Mouse (Mus musculus) CH12.LX (cell line): ENCODE results near the gene Gkn3. TPM values are rescaled to one million over a fixed set of nuclear protein-coding genes. Genes with fewer than 3 reads are reported as not detected.
A peak's percentile ranks its signal among the peaks of the same experiment; 100 is the strongest.

Source experiments
- DNase-seq: peaks from one replicate; pipeline ENCODE4 v3.0.0-alpha.2; 2013; ENCODE audit errors: extremely low read depth
- H3K27ac ChIP-seq: 2 replicates; pipeline ENCODE4 v1.5.1; 2012; ENCODE audit warnings: low read depth, mild to moderate bottlenecking, control low read depth, moderate library complexity; ENCODE audit not compliant: insufficient read depth
- H3K27me3 ChIP-seq: replicated peaks from 2 replicates; pipeline ENCODE3; 2012; ENCODE audit warnings: inconsistent platforms
- H3K36me3 ChIP-seq, 2 experiments: replicated peaks in 1 of 2; 2 replicates each; pipeline versions ENCODE3 to v1.6.1; 2012; ENCODE audit warnings: inconsistent platforms in 1 of 2, low read length in 1 of 2, mild to moderate bottlenecking in 1 of 2, mixed read lengths in 1 of 2, moderate library complexity in 1 of 2; ENCODE audit not compliant: control insufficient read depth in 1 of 2, insufficient read depth in 1 of 2
- H3K4me1 ChIP-seq, 2 experiments: 2 replicates each; pipeline ENCODE4 v1.6.1; 2012; ENCODE audit warnings: inconsistent platforms in 1 of 2, moderate library complexity in 1 of 2; ENCODE audit not compliant: insufficient read depth in 2 of 2, control insufficient read depth in 1 of 2
- H3K4me2 ChIP-seq: 2 replicates; pipeline ENCODE4 v1.6.1; 2012; ENCODE audit warnings: low read depth, mild to moderate bottlenecking, control low read depth; ENCODE audit not compliant: poor library complexity, insufficient read depth, severe bottlenecking
- H3K4me3 ChIP-seq, 3 experiments: fragments of 150-350 bp in 1 of 3; sonication (generic) in 1 of 3; replicated peaks in 1 of 3; 2 replicates each; pipeline versions ENCODE3 to v1.5.1; 2011 to 2012; ENCODE audit warnings: low read depth in 2 of 3, low read length in 2 of 3, mild to moderate bottlenecking in 2 of 3, moderate library complexity in 2 of 3, control low read depth in 1 of 3, improper control_type of control experiment in 1 of 3, inconsistent platforms in 1 of 3, mixed read lengths in 1 of 3; ENCODE audit not compliant: poor library complexity in 1 of 3
- H3K79me2 ChIP-seq: replicated peaks from 2 replicates; pipeline ENCODE4 v1.6.1; 2012; ENCODE audit warnings: mild to moderate bottlenecking, moderate library complexity; ENCODE audit not compliant: control insufficient read depth, poor library complexity, insufficient read depth, severe bottlenecking; ENCODE audit errors: extremely low read depth
- H3K9ac ChIP-seq: 2 replicates; pipeline ENCODE4 v1.6.1; 2012; ENCODE audit warnings: low read depth, mild to moderate bottlenecking, control low read depth, moderate library complexity; ENCODE audit not compliant: insufficient read depth
- H3K9me3 ChIP-seq: replicated peaks from 2 replicates; pipeline ENCODE3; 2012; ENCODE audit warnings: low read length, inconsistent platforms, mixed read lengths
- BHLHE40 ChIP-seq: IDR thresholded peaks from 2 replicates; pipeline ENCODE4 v1.6.1; 2011; ENCODE audit warnings: mild to moderate bottlenecking, low read depth, low read length, improper control_type of control experiment
- CTCF ChIP-seq, 2 experiments: IDR thresholded peaks in 1 of 2; conservative IDR thresholded peaks in 1 of 2; 2 replicates each; pipeline ENCODE4 v1.5.1; 2011 to 2012; ENCODE audit warnings: low read depth in 2 of 2, low read length in 2 of 2, improper control_type of control experiment in 1 of 2, inconsistent platforms in 1 of 2, mild to moderate bottlenecking in 1 of 2, moderate library complexity in 1 of 2
- E2F4 ChIP-seq: IDR thresholded peaks from 2 replicates; pipeline ENCODE4 v1.6.1; 2011; ENCODE audit warnings: low read depth, low read length, improper control_type of control experiment; ENCODE audit not compliant: insufficient replicate concordance
- EP300 ChIP-seq: IDR thresholded peaks from 2 replicates; pipeline ENCODE4 v1.6.1; 2011; ENCODE audit warnings: low read length, improper control_type of control experiment
- HCFC1 ChIP-seq: IDR thresholded peaks from 2 replicates; pipeline ENCODE4 v1.6.1; 2012; ENCODE audit warnings: low read depth, mild to moderate bottlenecking, inconsistent platforms, low read length, improper control_type of control experiment
- IRF4 ChIP-seq: IDR thresholded peaks from 2 replicates; pipeline ENCODE4 v1.6.1; 2014; ENCODE audit warnings: low read depth, mild to moderate bottlenecking, inconsistent platforms, low read length, improper control_type of control experiment
- JUN ChIP-seq: IDR thresholded peaks from 2 replicates; pipeline ENCODE4 v1.6.1; 2011; ENCODE audit warnings: low read depth, mild to moderate bottlenecking, low read length, improper control_type of control experiment, moderate library complexity; ENCODE audit not compliant: insufficient read depth
- KAT2A ChIP-seq: IDR thresholded peaks from 2 replicates; pipeline ENCODE4 v1.6.1; 2012; ENCODE audit warnings: low read length, improper control_type of control experiment, inconsistent platforms; ENCODE audit not compliant: insufficient replicate concordance
- MAX ChIP-seq: IDR thresholded peaks from 2 replicates; pipeline ENCODE4 v1.6.1; 2011; ENCODE audit warnings: low read length, improper control_type of control experiment
- MEF2A ChIP-seq: IDR thresholded peaks from 2 replicates; pipeline ENCODE4 v1.6.1; 2014; ENCODE audit warnings: low read depth, mild to moderate bottlenecking, inconsistent platforms, low read length, improper control_type of control experiment, borderline replicate concordance
- MXI1 ChIP-seq: IDR thresholded peaks from 2 replicates; pipeline ENCODE4 v1.6.1; 2011; ENCODE audit warnings: mild to moderate bottlenecking, low read depth, low read length, improper control_type of control experiment
- NRF1 ChIP-seq: IDR thresholded peaks from 2 replicates; pipeline ENCODE4 v1.6.1; 2014; ENCODE audit warnings: low read depth, mild to moderate bottlenecking, inconsistent platforms, low read length, improper control_type of control experiment, moderate library complexity
- SIN3A ChIP-seq: IDR thresholded peaks from 2 replicates; pipeline ENCODE4 v1.6.1; 2012; ENCODE audit warnings: low read length, improper control_type of control experiment, inconsistent platforms
- TCF12 ChIP-seq: IDR thresholded peaks from 2 replicates; pipeline ENCODE4 v1.6.1; 2014; ENCODE audit warnings: low read depth, mild to moderate bottlenecking, inconsistent platforms, low read length, improper control_type of control experiment
- UBTF ChIP-seq: IDR thresholded peaks from 2 replicates; pipeline ENCODE4 v1.6.1; 2012; ENCODE audit warnings: low read depth, mild to moderate bottlenecking, inconsistent platforms, low read length, improper control_type of control experiment, moderate library complexity
- ZNF384 ChIP-seq: IDR thresholded peaks from 2 replicates; pipeline ENCODE4 v1.6.1; 2012; ENCODE audit warnings: low read depth, low read length, improper control_type of control experiment, inconsistent platforms
- dilution Hi-C: fragments of 300-500 bp; cut with MboI; formaldehyde crosslinking; loops from 2 replicates; pipeline ENCODE4 v1.14.3; 2020; ENCODE audit warnings: low sequenced_read_pairs; ENCODE audit not compliant: extremely low pct_unique_long_range_greater_than_20kb, extremely low pct_ligation_motif_present
- in situ Hi-C: fragments of 300-500 bp; cut with MboI; formaldehyde crosslinking; loops from 3 replicates; pipeline ENCODE4 v1.14.3; 2019; ENCODE audit warnings: low sequenced_read_pairs, low pct_ligation_motif_present, low pct_unique_long_range_greater_than_20kb, mixed read lengths
- polyA plus RNA-seq: library from polyadenylated mRNA; unstranded; fragments of >175 nt; gene quantifications from 2 replicates; pipeline ENCODE4 v1.2.1, GENCODE M21; 2012; ENCODE audit warnings: low read depth; ENCODE audit not compliant: insufficient read length
- total RNA-seq, 2 experiments: library from RNA; depleted of rRNA; stranded (reverse); fragments of 300-350 nt in 1 of 2; fragments of >200 nt in 1 of 2; gene quantifications; 2 replicates each; pipeline ENCODE4 v1.2.3; 2012 to 2014

Gene Gkn3
- total and polyA plus RNA-seq, 3 experiments: not detected

DNA sequence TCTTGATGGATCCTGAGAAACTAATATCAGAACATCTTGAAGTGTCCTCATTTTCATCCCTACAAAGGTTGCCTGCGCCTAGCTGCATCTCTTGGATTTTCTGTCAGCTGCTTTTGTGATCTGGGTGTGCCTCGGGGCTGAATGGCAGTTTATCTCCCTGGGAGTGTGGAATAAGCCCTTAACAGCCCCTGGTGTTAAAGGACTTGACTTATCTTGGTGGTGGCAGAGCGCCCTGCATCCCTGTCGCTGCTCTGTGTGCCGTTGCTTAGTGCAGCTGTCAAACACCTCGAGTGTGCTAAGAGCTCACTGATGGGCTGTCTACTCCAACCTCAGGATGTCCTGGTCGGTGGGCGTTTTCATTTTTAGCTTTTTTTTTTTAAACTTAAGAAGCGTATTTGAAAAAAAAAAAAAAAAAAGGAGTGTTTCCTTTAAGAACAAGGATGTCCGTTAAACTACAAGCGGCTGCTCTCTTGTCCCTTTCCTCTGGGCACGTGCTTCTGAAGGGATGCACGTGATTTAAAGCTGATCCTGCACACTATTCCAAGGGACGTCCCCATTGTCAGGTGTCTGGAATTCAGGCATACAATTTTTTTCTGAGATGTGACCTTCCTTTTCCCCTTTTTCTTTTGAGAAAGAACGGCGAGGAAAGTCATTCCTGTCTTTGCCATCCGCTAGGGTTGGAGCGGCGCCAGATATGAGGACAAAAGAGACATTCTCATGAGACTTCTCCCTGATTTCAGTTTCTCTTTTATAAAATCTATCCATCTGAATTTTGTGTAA lies 35.5 kb upstream of the Gkn3 start:
- H3K4me1 ChIP-seq: 0 out of 4 replicates have a peak, but pooled peaks cover 0 to 2% of the 10 kb centered on the region in 2 experiments
- no peak overlapping the region for H3K27ac ChIP-seq
- dilution Hi-C loops (no loop called here), in situ Hi-C loops (no loop called here)
- H3K79me2 ChIP-seq: no peaks in the 10 kb centered on the region
- TF ChIP-seq BHLHE40 (peak; percentile 50), SIN3A (no peak)
- TF ChIP-seq, all 38 proteins: peak for 1
- DNase-seq: no peak
- Histone ChIP-seq H3K36me3 (no peaks in the 10 kb centered on the region), H3K4me2 (no peak overlapping the region), H3K27me3 (no peaks in the 10 kb centered on the region), H3K4me3 (no peak overlapping the region), H3K9me3 (no peaks in the 10 kb centered on the region), H3K9ac (no peak overlapping the region)

DNA sequence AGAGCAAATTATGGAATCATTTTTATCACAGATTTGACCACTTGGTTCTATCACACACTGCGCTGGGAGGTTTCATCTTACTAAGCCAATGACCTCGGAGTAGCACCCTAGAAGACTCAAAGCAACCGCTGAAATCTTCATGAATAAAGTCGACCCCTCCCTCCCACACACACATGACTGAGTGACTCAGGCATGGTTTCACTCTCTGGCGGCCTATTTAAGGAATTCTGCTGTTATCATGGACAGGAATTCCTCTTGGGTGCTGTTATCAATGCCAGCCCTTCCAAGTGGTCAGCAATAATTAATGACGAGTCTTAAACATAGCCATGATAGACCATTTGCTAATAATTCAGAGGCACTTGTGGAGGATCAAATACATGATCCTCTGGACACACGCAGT lies 33.6 kb upstream of the Gkn3 start:
- H3K9ac ChIP-seq: no peak overlapping the region
- no peak overlapping the region for H3K4me2 ChIP-seq
- no peaks in the 10 kb centered on the region for H3K27me3 ChIP-seq
- no peak for TF ChIP-seq JUN
- TF ChIP-seq, all 38 proteins: peak for 0
- dilution Hi-C loops: no loop called here
- Histone ChIP-seq H3K36me3 (no peaks in the 10 kb centered on the region), H3K4me1 (0 out of 4 replicates have a peak, but pooled peaks cover 0 to 2% of the 10 kb centered on the region in 2 experiments), H3K9me3 (no peaks in the 10 kb centered on the region), H3K27ac (no peak overlapping the region), H3K4me3 (no peak overlapping the region), H3K79me2 (no peaks in the 10 kb centered on the region)
- in situ Hi-C loops: no loop called here
- no peak for DNase-seq

DNA sequence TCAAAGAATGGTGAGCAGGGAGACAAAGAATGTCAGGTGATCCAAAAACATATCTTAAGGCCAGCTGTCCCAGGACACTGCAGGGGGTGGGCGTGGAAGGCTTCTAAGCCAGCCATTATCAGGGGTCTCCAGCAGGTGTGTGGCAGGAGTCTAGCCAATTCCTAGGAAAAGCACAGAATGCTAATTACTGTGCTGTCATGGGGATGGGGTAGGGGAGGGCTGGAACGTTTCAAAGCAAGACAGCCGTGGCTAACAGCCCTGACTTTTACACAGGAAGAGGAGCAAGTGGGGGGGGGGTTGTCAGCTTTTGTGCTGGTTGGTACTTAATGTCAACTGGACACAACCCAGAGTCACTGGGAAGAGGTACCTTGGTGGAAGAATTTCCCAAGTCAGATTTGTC lies 23.3 kb upstream of the Gkn3 start:
- H3K36me3 ChIP-seq: no peaks in the 10 kb centered on the region
- dilution Hi-C loops (no loop called here), in situ Hi-C loops (no loop called here)
- H3K4me2 ChIP-seq: no peak overlapping the region
- no peak overlapping the region for H3K27ac ChIP-seq
- no peaks in the 10 kb centered on the region for H3K79me2 ChIP-seq
- TF ChIP-seq E2F4 (no peak), BHLHE40 (no peak), ZNF384 (no peak), UBTF (no peak), TCF12 (no peak), KAT2A (no peak), IRF4 (no peak), NRF1 (no peak), JUN (no peak), MAX (no peak), CTCF (conservative IDR thresholded peaks at IDR 0.05 in 1 of 2, IDR thresholded peaks at IDR 0.05 in 1 of 2; ENCODE audit: low read depth in 2 of 2, low read length in 2 of 2) (no peak), EP300 (no peak), HCFC1 (no peak), MXI1 (no peak), MEF2A (no peak), SIN3A (no peak)
- no peak for DNase-seq
- H3K4me1 ChIP-seq: peaks cover 0 to 7% of the 10 kb centered on the region in 2 experiments; a peak in 1 of 4 replicates
- H3K9ac ChIP-seq: no peak overlapping the region
- H3K27me3 ChIP-seq: no peaks in the 10 kb centered on the region
- peaks cover 2% of the 10 kb centered on the region for H3K9me3 ChIP-seq
- H3K4me3 ChIP-seq: no peak overlapping the region
